Mouse (Mus musculus) intestine, embryonic 16.5 days (tissue): ENCODE measurements around the gene Flvcr2. TPM values are rescaled to one million over a fixed set of nuclear protein-coding genes. Genes with fewer than 3 reads are reported as not detected.

Source experiments
- ATAC-seq: fragments of 200-750 bp; cut with Nextera tagmentation; 2 replicates; pipeline ENCODE4 v1.8.0; 2017; ENCODE audit warnings: moderate TSS enrichment, moderate library complexity
- H3K27ac ChIP-seq: fragments of 300-500 bp; sonication (generic); 2 replicates; pipeline ENCODE4 v1.5.1; 2014; ENCODE audit warnings: mild to moderate bottlenecking, low read length
- H3K27me3 ChIP-seq: fragments of 300-500 bp; sonication (generic); replicated peaks from 2 replicates; pipeline ENCODE4 v1.6.1; 2014; ENCODE audit warnings: low read length, control low read depth, mixed read lengths; ENCODE audit not compliant: control insufficient read depth, insufficient read depth
- H3K36me3 ChIP-seq: fragments of 300-500 bp; sonication (generic); 2 replicates; pipeline ENCODE4 v1.6.1; 2014; ENCODE audit warnings: low read length, control low read depth; ENCODE audit not compliant: control insufficient read depth, insufficient read depth
- H3K4me1 ChIP-seq: fragments of 300-500 bp; sonication (generic); 2 replicates; pipeline ENCODE4 v1.6.1; 2014; ENCODE audit warnings: low read length, control low read depth, mixed read lengths; ENCODE audit not compliant: control insufficient read depth, insufficient read depth
- H3K4me2 ChIP-seq: fragments of 300-500 bp; sonication (generic); 2 replicates; pipeline ENCODE4 v1.6.1; 2014; ENCODE audit warnings: low read depth, low read length, control low read depth
- H3K4me3 ChIP-seq: fragments of 300-500 bp; sonication (generic); 2 replicates; pipeline ENCODE4 v1.5.1; 2014; ENCODE audit warnings: mild to moderate bottlenecking, low read length
- H3K9ac ChIP-seq: fragments of 300-500 bp; sonication (generic); 2 replicates; pipeline ENCODE4 v1.6.1; 2014; ENCODE audit warnings: low read depth, low read length
- H3K9me3 ChIP-seq: fragments of 300-500 bp; sonication (generic); 2 replicates; pipeline ENCODE4 v1.6.1; 2016; ENCODE audit warnings: low read length, control low read depth; ENCODE audit not compliant: control insufficient read depth
- WGBS: fragments of 180-500 bp; shearing (Covaris S2); extraction: QIAGEN DNeasy Blood & Tissue Kit; methylation state at CpG from one replicate; pipeline ENCODE4 v1.1.7; 2014; 5-methylcytosine and 5-hydroxymethylcytosine counted together
- polyA plus RNA-seq: library from polyadenylated mRNA; unstranded; fragments of >200 nt; fragmentation: Nextera tagmentation; extraction: Ambion mirVana; gene quantifications from 2 replicates; pipeline ENCODE4 v1.2.1, GENCODE M21; 2015

The Flvcr2 gene
- polyA plus RNA-seq, 1 experiment from 2014 or later, result 3.8 TPM

DNA sequence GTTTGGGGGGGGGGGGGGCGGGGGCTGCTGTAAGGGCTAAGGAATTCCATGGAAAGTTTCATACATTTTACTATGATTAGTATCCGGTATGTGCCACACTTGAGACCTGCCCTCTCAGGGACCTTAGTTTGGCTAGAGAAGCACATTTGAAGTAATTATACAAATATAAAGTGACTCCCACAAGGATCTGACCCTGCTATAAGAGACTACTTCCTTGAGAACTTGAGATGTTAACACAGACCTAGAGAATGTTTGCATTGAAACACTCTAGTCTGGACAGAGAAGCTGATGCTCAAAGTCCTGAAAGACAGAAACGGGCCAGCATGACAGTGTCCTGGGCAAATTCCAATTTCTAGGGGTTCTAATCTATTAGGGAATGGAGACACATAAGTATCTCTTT lies 32.6 kb downstream of the Flvcr2 start:
- Histone ChIP-seq H3K9ac (no peak overlapping the region), H3K27me3 (no peaks in the 10 kb centered on the region), H3K36me3 (no peaks in the 10 kb centered on the region), H3K27ac (no peak overlapping the region), H3K4me2 (no peak overlapping the region), H3K9me3 (no peaks in the 10 kb centered on the region), H3K4me1 (no peaks in the 10 kb centered on the region), H3K4me3 (no peak overlapping the region)
- no peak for ATAC-seq
- 60% methylated on average over 3 of the region's 3 CpGs for WGBS

DNA sequence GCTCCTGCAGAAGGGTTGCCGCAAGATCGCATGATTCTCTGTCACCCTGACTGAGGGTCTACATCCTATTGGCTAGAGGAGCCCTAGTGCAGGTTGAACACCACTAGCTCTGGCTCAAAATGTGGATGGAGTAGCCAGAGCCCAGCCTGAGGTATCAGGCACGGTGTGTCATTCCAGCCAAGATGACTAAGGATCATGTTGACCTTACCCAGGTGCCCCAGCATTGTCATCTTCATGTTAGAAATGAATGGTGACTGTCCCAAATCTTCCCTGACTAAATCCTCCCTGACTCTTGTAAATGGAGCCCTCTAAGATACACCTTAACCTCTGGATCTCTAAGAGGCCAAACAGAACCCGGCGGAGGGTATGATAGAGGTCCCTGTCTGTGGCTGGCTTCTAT lies 33.4 kb downstream of the Flvcr2 start:
- H3K4me3 ChIP-seq, result no peak overlapping the region
- no peak overlapping the region for H3K9ac ChIP-seq
- no peaks in the 10 kb centered on the region for H3K9me3 ChIP-seq
- H3K27ac ChIP-seq, result no peak overlapping the region
- no peaks in the 10 kb centered on the region for H3K4me1 ChIP-seq
- 94% methylated on average over 5 of the region's 5 CpGs for whole genome bisulfite sequencing
- no peaks in the 10 kb centered on the region for H3K36me3 ChIP-seq
- no peak for ATAC-seq
- H3K27me3 ChIP-seq, result no peaks in the 10 kb centered on the region
- H3K4me2 ChIP-seq, result no peak overlapping the region

DNA sequence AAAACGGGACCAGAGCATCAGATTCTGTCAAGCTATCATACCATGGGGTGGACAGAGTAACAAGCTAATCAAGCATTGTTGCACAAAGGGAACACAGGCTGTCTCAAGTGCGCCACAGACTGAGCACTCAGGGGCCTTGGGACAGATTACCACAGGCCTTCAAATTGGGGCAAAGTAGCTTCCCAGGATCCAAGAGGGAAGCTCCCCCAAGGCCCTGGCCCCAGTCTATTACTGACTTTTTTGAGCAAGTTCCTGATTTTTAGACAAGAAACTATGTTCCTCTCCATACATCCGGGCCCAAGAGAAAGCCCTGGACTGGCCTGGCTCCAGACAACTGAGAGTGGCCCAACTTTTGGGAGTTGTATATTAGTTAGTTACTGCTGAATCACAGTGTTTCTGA lies 35.3 kb downstream of the Flvcr2 start:
- H3K27ac ChIP-seq, result no peak overlapping the region
- peaks cover 15% of the 10 kb centered on the region for H3K4me1 ChIP-seq
- H3K36me3 ChIP-seq, result no peaks in the 10 kb centered on the region
- no peak overlapping the region for H3K9ac ChIP-seq
- no peaks in the 10 kb centered on the region for H3K9me3 ChIP-seq
- 95% methylated on average over 3 of the region's 3 CpGs for WGBS
- no peaks in the 10 kb centered on the region for H3K27me3 ChIP-seq
- no peak for ATAC-seq
- H3K4me3 ChIP-seq, result no peak overlapping the region
- H3K4me2 ChIP-seq, result no peak overlapping the region

DNA sequence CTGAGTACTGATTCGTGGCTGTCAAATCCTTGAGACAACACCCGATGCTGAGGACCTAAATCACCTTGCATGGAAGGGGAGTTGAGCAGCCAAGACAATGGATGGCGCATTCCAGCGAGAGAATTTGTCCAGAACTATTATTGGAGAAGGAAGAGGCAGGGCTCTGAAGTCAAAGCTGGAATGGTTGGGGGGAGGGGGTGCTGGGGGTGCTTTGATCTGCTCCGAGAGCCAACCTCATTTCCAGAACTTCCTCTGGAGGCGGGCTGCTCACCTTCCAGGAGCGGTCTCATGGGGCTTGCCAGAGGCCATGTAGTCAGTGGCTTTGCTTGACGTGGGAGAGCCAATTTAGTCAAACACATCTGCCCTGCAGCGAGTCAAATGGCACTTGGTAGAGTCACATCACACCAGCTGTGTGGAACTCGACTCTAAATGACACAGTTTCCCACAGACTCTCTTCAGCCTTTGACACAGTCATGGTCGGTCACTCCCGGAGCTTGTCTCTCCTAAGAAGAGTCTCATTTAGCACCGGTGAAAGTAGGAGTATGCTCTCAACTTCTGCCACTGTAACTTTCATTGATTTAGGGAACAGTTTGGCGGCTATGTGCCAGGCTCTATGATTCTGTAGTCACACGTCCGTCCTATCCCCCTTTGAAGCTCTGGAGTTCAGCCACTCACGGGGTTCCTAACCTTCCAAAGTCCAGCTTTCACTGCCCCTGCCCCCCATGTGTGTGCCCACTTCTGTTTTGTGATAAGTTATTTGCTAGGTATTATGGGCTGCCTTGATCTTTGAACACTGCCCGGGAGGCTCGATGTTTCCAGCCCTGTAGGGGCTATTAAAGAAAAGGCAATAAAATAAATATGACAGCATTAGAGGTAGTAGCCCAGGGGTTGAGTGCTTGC lies 38.8 kb downstream of the Flvcr2 start:
- WGBS, result 56% methylated on average over 19 of the region's 19 CpGs
- no peak overlapping the region for H3K4me3 ChIP-seq
- peaks cover 15% of the 10 kb centered on the region for H3K4me1 ChIP-seq
- H3K27me3 ChIP-seq, result no peaks in the 10 kb centered on the region
- H3K9ac ChIP-seq, result no peak overlapping the region; the same call in 1 of the 2 replicates
- no peaks in the 10 kb centered on the region for H3K9me3 ChIP-seq
- H3K36me3 ChIP-seq, result no peaks in the 10 kb centered on the region
- peak overlapping the region; percentile 71 for H3K27ac ChIP-seq
- peak overlapping the region; percentile 28; the same call in 1 of the 2 replicates for H3K4me2 ChIP-seq
- ATAC-seq, result peak; percentile 89

DNA sequence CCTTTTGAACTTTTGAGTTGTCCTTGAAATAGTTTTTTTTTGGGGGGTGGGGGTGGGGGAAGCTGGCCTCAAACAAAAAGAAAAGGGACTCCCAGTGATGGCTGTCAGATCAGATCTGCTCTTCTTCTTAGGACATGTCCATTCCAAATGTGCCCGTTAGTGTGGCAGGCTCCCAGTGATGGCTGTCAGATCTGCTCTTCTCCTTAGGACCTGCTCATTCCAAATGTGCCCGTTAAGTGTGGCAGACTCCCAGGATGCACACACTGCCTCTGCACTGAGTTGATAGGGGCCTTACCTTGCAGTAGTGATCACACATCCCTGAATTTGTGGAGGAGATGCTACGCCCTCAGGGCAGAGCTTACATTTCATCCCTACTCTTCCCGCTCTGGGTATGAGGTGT lies 45.8 kb downstream of the Flvcr2 start:
- H3K36me3 ChIP-seq, result no peaks in the 10 kb centered on the region
- H3K9ac ChIP-seq, result no peak overlapping the region
- no peaks in the 10 kb centered on the region for H3K4me1 ChIP-seq
- H3K4me3 ChIP-seq, result no peak overlapping the region
- no peak overlapping the region for H3K27ac ChIP-seq
- no peaks in the 10 kb centered on the region for H3K9me3 ChIP-seq
- 76% methylated on average over 4 of the region's 4 CpGs for WGBS
- H3K4me2 ChIP-seq, result no peak overlapping the region
- no peaks in the 10 kb centered on the region for H3K27me3 ChIP-seq
- ATAC-seq, result no peak

DNA sequence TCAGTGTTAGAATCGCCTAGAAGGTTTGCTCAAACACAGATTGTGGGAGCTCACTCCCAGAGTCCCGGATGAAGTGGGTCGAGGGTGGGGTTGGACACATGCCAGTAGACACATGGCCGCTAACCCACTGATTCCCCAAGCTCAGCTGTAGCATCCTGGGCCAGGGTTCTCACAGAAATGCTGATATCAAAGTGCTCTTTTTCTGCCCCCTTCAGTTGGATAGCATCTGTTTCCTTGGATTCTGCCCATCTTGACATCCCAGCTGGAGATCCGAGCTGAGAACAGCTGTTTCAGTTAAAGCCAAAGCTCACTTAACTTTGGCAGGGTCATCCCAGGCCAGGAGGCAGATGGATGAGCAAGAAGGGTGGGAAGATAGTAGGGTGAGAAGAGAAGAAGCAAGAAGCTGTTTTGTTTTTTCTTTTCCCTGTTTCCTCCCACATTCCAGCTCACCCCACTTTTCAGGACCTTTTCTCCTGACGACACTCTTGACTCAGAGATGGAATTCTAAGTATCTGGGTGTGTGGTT lies 46.5 kb downstream of the Flvcr2 start:
- no peaks in the 10 kb centered on the region for H3K9me3 ChIP-seq
- ATAC-seq, result peak; percentile 46; the same call in 1 of the 2 replicates
- no peaks in the 10 kb centered on the region for H3K27me3 ChIP-seq
- H3K4me1 ChIP-seq, result no peaks in the 10 kb centered on the region
- H3K27ac ChIP-seq, result no peak overlapping the region
- WGBS, result 50% methylated on average over 6 of the region's 6 CpGs
- H3K9ac ChIP-seq, result no peak overlapping the region
- H3K4me3 ChIP-seq, result no peak overlapping the region
- H3K36me3 ChIP-seq, result no peaks in the 10 kb centered on the region
- no peak overlapping the region for H3K4me2 ChIP-seq

DNA sequence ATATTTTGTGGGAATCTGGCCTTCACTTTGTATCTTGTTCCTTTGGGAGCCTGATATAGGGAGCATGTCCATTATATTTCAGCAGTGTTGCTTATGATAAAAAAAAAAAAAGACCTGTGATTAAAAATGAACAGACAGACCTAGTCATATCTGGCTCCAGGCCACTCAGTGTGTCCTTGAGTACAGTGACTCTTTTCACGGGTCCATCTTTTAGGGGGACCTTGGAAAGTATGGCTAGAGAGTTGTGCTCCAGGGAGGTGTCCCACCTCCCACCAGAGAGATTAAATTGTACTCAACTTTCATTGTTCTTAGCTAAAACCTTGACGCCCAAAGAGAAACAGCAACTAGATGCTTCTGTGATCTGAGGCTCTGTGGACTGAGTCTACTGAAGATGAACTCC lies 47.8 kb downstream of the Flvcr2 start:
- Histone ChIP-seq H3K27ac (no peak overlapping the region), H3K4me2 (no peak overlapping the region), H3K4me3 (no peak overlapping the region), H3K9me3 (no peaks in the 10 kb centered on the region), H3K4me1 (no peaks in the 10 kb centered on the region), H3K36me3 (no peaks in the 10 kb centered on the region), H3K27me3 (no peaks in the 10 kb centered on the region), H3K9ac (no peak overlapping the region)
- ATAC-seq, result no peak
- 80% methylated on average over 2 of the region's 2 CpGs for WGBS

DNA sequence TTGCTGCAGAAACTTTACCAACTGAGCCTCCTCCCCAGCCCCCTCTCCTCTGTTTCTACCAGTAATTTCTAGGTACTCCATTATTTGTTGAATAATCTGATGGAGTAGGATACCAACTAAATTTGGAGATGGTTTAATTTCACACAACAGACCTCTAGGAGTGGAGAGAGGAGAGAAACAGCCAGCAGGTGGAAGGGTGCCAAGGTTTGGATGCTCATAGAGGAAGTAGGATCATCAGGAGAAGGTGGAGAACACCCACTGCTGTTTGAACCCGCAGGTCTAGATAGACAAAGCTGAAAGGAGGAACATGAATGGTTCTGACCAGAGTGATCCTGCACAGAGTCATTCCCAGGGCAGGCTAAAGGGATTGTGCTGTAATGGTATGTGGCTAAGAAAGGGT lies 49.2 kb downstream of the Flvcr2 start:
- no peak overlapping the region for H3K27ac ChIP-seq
- H3K4me3 ChIP-seq, result no peak overlapping the region
- H3K9ac ChIP-seq, result no peak overlapping the region
- no peak overlapping the region for H3K4me2 ChIP-seq
- H3K36me3 ChIP-seq, result no peaks in the 10 kb centered on the region
- no peaks in the 10 kb centered on the region for H3K4me1 ChIP-seq
- H3K9me3 ChIP-seq, result no peaks in the 10 kb centered on the region
- no peaks in the 10 kb centered on the region for H3K27me3 ChIP-seq
- no peak for ATAC-seq
- 65% methylated on average over 1 of the region's 1 CpGs for WGBS

DNA sequence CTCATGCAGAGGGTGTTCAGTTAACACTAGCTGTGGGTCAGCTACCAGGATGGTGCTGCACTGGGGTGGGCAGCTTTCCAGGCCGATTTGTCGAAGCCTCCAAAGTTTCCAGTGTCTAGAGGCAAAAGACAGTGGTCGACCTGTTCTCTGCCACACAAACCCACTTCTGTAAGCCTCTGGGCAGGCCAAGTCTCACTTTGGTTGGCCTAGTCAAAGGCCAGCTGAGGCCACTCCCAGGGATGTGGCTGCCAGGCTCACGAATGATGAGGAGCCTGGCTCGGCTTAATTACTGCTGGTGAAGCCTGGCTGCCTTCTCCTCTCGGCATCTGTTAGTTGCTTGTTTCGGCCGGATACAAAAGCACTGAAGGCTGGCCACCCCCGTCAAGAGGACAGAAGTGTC lies 53.7 kb downstream of the Flvcr2 start:
- H3K36me3 ChIP-seq, result no peaks in the 10 kb centered on the region
- 55% methylated on average over 9 of the region's 9 CpGs for WGBS
- H3K9me3 ChIP-seq, result no peaks in the 10 kb centered on the region
- no peak for ATAC-seq
- H3K4me2 ChIP-seq, result no peak overlapping the region
- H3K4me1 ChIP-seq, result no peaks in the 10 kb centered on the region
- no peak overlapping the region for H3K4me3 ChIP-seq
- no peaks in the 10 kb centered on the region for H3K27me3 ChIP-seq
- no peak overlapping the region for H3K9ac ChIP-seq
- no peak overlapping the region for H3K27ac ChIP-seq
